Mouse (Mus musculus): ENCODE measurements around the gene Tmppe.

The Tmppe gene

DNA sequence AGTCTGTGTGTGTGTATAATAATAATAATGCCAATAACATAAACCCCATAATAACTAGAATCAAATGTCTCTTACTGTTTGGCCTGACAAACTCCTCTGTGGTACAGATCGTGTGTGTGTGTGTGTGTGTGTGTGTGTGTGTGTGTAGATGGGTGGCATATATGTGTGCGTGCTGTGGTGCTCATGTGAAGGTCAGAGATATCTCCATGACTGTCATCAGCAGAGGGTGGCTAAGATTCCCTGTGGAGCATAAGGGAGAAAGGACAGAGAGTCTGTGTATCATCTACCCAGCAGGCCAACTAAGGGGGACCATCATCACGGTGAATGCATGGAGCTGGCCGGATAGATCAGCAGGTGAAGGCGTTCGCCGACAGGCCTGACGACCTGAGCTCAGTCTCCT lies 46.0 kb downstream of the Tmppe start:
- no peak for DNase-seq

DNA sequence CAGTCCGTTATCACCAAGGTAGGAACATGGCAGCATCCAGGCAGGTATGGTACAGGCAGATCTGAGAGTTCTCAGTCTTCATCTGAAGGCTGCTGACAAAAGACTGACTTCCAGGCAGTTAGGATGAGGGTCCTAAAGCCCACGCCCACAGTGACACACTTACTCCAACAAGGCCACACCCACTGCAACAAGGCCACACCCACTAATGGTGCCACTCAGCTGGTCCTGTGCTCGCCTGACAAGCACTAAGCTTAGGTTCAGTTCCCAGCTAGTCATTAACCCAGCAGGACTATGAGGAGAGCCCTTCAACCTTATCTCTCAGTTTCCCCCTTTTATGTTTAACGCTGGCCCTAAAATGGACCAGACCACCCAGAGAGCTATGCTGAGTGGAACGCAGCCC lies 47.8 kb downstream of the Tmppe start:
- no peak for DNase-seq

DNA sequence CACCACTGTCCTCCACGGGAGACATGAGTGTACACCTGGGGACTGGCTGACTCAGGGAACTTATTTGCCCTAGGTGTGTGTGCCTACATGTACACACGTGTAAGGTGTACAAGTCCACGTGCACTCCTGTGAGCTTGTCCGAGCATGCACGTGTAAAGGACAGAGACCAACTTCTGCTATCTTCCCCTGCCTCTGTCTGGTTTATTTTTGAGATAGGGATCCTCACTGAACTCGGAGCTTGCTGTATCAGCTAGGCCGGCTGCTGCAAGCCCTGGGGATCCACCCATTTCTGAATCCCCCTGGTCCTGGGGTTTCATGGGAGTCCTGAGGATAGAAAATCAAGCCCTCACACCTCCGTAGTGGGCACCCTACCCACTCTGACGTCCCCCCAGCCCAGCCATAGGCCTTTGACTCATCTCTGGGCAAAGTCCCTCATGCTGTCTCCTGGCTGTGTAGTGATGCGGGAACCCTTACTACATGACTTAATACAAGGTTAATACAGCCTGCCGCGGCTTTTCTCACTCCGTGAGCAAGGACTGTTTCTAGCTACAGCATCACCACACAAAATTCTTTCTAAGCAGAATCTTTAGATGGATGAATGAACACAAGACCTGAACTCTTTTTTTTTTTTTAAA lies 48.3 kb downstream of the Tmppe start:
- DNase-seq, result no peak

DNA sequence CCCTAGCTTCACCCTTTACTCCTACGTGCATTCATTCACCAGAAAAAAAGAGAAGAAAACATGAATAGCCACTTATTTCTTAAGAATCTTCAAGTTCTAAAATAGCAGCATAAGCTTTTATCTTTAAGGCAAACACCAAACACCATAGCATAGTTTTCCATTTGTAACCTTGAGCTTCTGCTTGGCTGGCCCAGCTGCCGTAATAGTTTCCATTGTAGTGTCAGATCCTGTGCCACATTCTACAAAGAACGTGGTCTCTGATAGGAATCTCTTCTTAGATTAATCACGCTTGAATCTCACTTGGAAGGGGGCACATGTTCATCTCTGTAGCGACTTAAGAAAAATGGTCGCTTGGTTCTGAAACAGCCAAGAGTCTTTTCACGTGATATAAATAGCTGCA lies 50.7 kb downstream of the Tmppe start:
- no peak for DNase-seq

DNA sequence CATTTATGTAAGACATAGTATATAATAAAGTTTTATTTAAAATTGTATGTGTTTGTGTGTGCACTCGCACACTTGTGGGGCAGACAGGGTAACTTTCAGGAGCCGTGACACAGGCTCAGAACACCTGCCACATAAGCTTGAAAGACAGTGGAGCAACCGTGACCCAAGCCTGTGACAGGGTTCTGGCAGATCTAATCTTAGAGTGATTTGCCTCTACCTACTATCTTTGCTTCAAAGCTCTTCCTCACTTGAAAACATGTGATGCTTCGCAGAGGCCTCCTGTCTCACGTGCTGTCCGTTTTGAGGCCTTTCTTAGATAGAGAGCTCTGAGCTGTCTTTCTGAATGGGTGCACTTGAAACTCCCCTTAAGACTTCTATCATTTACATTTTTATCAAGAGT lies 51.5 kb downstream of the Tmppe start:
- DNase-seq, result no peak

DNA sequence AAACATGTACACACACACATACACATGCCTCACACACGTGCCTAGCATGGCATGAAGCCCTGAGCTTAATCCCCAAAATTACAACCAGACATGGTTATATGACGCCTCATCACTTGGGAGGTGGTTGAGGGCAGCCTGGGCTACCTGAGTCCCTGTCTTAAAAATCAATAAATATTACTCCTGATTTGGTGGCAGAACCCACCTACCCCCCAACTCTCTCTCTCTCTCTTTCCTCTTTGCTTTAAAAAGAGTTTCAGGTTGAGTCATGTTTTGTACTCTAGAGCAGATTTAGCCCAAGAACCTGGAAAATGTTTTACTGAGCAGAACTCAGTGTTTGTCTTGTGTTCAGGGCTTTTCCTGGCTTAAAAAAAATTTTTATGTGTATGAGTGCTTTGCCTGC lies 54.5 kb downstream of the Tmppe start:
- DNase-seq, result no peak
